Mouse (Mus musculus): ENCODE data around the gene Adcyap1.

The Adcyap1 gene

DNA sequence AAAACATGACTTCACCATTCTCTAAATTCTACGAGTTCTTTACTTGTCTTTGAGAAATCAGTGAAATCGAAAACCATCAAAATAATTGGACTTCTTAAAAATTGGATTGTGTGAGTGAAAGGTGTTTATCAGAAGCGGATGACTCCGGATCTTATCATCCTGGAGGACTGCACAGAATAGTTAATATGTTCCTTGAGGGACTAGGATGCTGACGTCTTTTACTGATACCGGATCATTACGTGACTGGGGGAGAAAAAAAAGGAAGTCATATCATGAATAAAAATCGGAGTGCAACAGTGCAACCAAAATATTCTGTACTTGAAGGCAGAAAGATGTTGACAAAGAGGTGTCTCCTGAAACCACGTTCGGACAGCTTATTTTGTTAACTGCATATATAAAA, at the start of gene Adcyap1:
Adcyap1 (plus strand) TSS at position 301 of the 400 bp plus-strand sequence.
- DNase-seq: no peak

- peak; percentile 5 for DNase-seq
Observed at GRCm38 (mm10) chr17:93158280-93158851, 40.5 kb upstream of the Adcyap1 start.

DNA sequence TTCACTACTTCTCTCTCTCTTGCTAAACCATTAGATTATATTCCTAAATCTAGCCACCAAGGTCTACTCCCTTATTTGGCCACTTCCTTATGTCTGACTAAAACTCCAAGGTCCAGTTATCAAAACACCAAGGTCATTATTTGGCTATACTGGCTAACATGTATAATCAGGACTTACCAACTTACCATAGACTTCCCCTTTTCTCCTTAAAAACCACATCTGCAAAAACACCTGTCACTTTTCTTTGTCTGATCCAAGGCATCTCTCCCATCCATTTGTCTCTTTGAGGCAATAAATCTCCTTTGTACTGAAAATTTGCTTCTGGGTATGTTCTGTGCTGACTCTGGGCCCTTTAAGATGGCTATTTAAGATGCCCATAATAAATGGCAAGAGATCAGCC, 29.2 kb upstream of the Adcyap1 start:
- no peak for DNase-seq

- no peak for DNase-seq
Observed at GRCm38 (mm10) chr17:93196846-93197245, 2.0 kb upstream of the Adcyap1 start.

DNA sequence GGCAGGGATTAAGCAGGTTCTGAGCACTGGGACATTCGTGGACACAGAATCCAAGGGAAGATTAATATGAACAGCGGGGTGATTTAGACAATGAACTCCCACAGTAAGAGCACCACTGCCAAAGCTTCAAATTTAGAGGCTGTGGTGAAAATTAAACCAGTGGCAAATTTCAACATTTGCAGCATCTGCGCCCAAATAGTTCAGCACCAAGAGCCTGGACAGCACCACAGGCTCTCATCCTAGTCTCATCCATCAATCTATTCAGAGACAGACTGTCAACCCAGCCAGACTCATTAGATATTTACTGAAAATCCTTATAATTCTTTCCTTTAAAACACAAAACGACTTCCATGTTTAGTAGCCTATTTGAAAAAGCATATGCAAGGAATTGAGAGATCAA, 604 bp upstream of the Adcyap1 start:
- no peak for DNase-seq

DNA sequence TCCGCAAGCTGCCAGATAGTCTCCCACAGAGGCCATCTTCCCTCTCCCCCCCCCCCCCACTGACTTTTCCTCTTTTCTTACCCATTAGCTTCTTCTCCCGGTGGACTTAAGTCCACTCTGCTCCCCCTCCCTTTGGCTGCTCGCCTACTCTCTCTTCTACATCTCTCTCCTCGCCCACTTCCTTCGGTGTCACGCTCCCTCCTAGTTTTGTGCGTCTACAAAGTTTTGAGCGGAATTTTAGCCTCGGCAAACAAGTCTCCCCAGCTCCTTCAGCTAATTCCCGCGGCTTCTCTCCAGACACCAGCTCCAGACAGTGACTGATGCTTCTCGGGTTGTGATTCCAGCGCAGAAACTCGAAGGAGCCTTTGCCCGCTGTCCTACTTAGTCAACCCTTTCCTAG, 401 bp downstream of the Adcyap1 start:
- no peak for DNase-seq

- DNase-seq: no peak
Observed at GRCm38 (mm10) chr17:93199747-93200146, 930 bp downstream of the Adcyap1 start.

DNA sequence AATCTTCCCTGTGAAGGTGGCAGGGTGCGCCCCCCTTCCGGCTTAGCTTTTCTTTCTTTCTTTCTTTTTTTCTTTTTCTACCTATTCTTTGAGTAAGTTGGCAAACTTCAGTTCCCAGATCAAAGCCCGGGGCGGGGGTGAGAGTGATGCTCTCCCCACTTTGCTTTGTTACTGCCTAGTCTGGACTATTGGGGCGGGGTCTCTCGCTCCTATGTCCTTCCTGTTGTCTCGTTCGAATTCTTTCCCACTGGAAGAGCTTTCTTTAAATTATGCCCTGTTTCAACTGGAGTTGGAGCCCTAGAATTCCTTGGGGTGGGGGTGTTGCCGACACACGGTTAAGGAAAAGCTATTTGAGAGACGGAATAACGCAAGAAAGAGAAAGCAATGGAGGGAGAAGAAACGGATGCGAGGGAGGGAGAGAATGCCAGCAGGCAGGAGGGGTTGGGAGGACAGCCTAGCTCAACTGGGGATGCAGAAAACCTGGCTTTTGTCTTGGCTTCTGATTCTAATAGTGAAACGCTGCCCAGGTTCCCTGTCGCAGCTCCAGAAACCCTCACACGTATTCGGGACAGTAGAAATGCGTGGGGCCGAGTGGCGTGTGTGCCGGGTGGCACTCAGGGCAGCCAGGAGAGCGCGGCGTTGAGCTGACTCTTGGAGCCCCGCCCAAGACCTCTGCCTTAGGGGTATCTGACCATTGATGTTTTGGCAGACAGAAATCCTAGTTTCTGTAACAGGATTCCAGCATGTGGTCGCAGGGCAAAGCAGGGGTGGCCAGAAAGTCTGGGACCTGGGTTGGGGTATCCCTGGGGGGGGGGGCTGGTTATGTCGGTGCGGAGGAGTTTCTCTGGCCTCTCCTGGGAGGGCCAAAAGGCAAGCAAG, 1.8 kb downstream of the Adcyap1 start:
- no peak for DNase-seq

DNA sequence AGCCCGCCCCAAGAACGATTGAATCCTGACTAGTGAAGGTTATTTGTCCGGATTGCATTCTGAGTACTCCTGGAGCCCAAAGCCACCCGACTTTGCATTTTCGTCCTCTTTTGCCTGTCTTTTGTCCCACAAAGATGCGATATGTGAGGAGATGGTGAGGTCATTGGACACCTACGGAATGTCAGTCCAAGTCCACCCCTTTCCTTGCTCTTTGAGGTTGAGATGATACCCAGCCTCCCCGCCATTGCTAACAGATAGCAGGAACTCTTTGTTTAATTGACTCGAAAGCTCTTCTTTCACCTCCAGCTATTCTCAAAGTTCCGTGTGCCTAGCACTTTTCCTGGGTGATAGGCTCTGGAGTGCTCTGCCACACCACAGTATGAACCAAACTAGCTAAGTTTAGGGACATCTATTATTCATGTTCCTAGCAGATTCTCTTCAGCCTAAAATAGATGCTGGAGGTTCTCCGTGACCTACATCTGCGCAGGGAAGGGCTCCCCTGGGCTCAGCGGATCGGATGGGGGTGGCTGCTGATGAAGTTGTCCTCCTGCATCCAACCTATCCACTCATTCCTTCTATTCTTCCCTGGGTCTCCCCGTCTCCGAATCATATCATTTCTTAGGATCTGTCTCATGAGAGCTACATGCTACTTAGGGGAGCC, 2.6 kb downstream of the Adcyap1 start:
- no peak for DNase-seq

GRCm38 (mm10) chr17:93202165-93203075, 3.6 kb downstream of the Adcyap1 start:
- DNase-seq: no peak

GRCm38 (mm10) chr17:93203076-93204031, 4.5 kb downstream of the Adcyap1 start:
- no peak for DNase-seq

- DNase-seq: no peak
Observed at GRCm38 (mm10) chr17:93217785-93218184, 19.0 kb downstream of the Adcyap1 start.

GRCm38 (mm10) chr17:93218640-93219039, 19.8 kb downstream of the Adcyap1 start:
- no peak for DNase-seq

GRCm38 (mm10) chr17:93237355-93237754, 38.5 kb downstream of the Adcyap1 start:
- no peak for DNase-seq

Measured in layer of hippocampus, adult 9-11 months (tissue).